Mouse (Mus musculus) megakaryocyte, embryonic 14.5 days (primary cell): ENCODE results near the gene Hhipl1. TPM values are rescaled to one million over a fixed set of nuclear protein-coding genes. Genes with fewer than 3 reads are reported as not detected.

Experiments
- H3K27me3 ChIP-seq: replicated peaks from 2 replicates; pipeline ENCODE3; 2012; ENCODE audit warnings: inconsistent platforms
- H3K36me3 ChIP-seq: replicated peaks from 2 replicates; pipeline ENCODE3; 2012; ENCODE audit warnings: low read length, inconsistent platforms, mixed read lengths
- H3K4me1 ChIP-seq: 2 replicates; pipeline ENCODE4 v1.6.1; 2012; ENCODE audit warnings: inconsistent platforms
- H3K4me3 ChIP-seq: replicated peaks from 2 replicates; pipeline ENCODE3; 2012; ENCODE audit warnings: moderate library complexity, mild to moderate bottlenecking, inconsistent platforms
- H3K9me3 ChIP-seq: 2 replicates; pipeline ENCODE4 v1.6.1; 2012; ENCODE audit warnings: inconsistent platforms
- FLI1 ChIP-seq: IDR thresholded peaks from 2 replicates; pipeline ENCODE4 v1.6.1; 2012; ENCODE audit warnings: low read length, inconsistent platforms, mixed read lengths
- GATA1 ChIP-seq: IDR thresholded peaks from 3 replicates; pipeline ENCODE4 v1.6.1; 2012; ENCODE audit warnings: mixed read lengths, low read length, inconsistent platforms, borderline replicate concordance
- polyA plus RNA-seq: library from polyadenylated mRNA; stranded (reverse); fragments of >175 nt; gene quantifications from 2 replicates; pipeline ENCODE4 v1.2.3, GENCODE M21; 2012; ENCODE audit warnings: low replicate concordance; ENCODE audit not compliant: insufficient read depth

The Hhipl1 gene
- polyA plus RNA-seq, 1 experiment = not detected

- no peak overlapping the region for H3K4me3 ChIP-seq
- H3K4me1 ChIP-seq = peaks cover 5% of the 10 kb centered on the region; the same call in 1 of the 2 replicates
- no peaks in the 10 kb centered on the region for H3K36me3 ChIP-seq
- no peaks in the 10 kb centered on the region for H3K9me3 ChIP-seq
- H3K27me3 ChIP-seq = peaks cover 76% of the 10 kb centered on the region
- TF ChIP-seq GATA1 = no peak
- TF ChIP-seq FLI1 = no peak
Measured at GRCm38 (mm10) chr12:108372241-108372640, 66.2 kb downstream of the Hhipl1 start.

GRCm38 (mm10) chr12:108373611-108374010, 67.5 kb downstream of the Hhipl1 start:
- Histone ChIP-seq H3K4me1 (peaks cover 5% of the 10 kb centered on the region; the same call in 1 of the 2 replicates), H3K36me3 (no peaks in the 10 kb centered on the region), H3K4me3 (no peak overlapping the region), H3K9me3 (no peaks in the 10 kb centered on the region), H3K27me3 (peaks cover 70% of the 10 kb centered on the region)
- TF ChIP-seq GATA1 (no peak), FLI1 (no peak)

- H3K4me1 ChIP-seq = peaks cover 5% of the 10 kb centered on the region; the same call in 1 of the 2 replicates
- H3K4me3 ChIP-seq = no peak overlapping the region
- H3K36me3 ChIP-seq = no peaks in the 10 kb centered on the region
- H3K27me3 ChIP-seq = peaks cover 67% of the 10 kb centered on the region
- no peaks in the 10 kb centered on the region for H3K9me3 ChIP-seq
- TF ChIP-seq GATA1 (no peak), FLI1 (no peak)
Measured at GRCm38 (mm10) chr12:108374689-108375088, 68.6 kb downstream of the Hhipl1 start.

DNA sequence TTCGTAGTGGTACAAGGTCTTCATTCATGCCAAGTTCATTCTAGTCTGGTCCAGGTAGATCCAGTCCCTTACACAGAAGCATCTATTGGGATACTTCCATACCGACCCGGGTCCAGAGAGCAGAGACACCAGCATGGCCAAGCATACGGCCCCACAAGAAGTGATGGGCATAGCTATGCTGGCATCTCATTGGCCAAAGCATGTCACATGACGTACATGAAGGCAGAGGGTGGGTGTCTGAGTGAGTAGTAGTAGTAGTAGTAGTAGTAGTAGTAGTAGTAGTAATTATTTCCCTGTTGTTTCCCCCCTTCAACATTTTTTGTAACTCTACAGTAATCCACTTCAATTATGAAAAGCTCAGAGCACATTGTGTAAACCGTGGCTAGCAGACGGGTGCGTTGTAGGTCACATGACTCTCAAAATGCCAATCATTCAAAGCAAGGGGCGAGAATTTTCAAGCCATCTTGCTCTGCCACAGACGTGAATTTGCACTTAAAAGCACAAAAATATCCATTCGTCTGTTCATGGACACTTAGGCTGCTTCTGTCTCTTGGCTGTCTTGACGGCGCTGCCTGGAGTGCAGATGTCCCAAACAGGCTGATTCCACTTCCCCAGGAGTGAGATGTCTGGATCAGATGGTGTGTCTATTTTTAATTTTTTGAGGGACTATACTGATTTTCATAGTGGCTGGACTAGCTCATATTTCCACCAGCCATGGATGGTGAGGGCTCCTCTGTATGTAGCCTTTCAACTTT, 72.5 kb downstream of the Hhipl1 start:
- Histone ChIP-seq H3K9me3 (no peaks in the 10 kb centered on the region), H3K4me1 (no peaks in the 10 kb centered on the region), H3K27me3 (peaks cover 46% of the 10 kb centered on the region), H3K4me3 (no peak overlapping the region), H3K36me3 (no peaks in the 10 kb centered on the region)
- TF ChIP-seq FLI1 (no peak), GATA1 (no peak)

Other genes starting within 250 kb of the Hhipl1 start
- 1.8 and 9.7 TPM in 2 replicates for gene Setd3, start 127.0 kb upstream of the Hhipl1 start, polyA plus RNA-seq
- gene Ccnk, start 126.7 kb upstream of the Hhipl1 start, polyA plus RNA-seq = 98.5 and 113 TPM in 2 replicates
- gene Ccdc85c, start 30.8 kb upstream of the Hhipl1 start, polyA plus RNA-seq = 1.5 and 13.9 TPM in 2 replicates
- 0.34 TPM in 1 of 2 replicates, not detected in the other for gene Cyp46a1, start 28.1 kb downstream of the Hhipl1 start, polyA plus RNA-seq
- gene Eml1, start 64.7 kb downstream of the Hhipl1 start, polyA plus RNA-seq = not detected in 2 replicates
- 10.7 and 77.2 TPM in 2 replicates for gene Evl, start 248.4 kb downstream of the Hhipl1 start, polyA plus RNA-seq